Comparison of ENCODE assay signal across 7 mouse cellular contexts in genomic region chr14:59201604-59202215, GRCm38 (mm10). TPM values are rescaled to one million over a fixed set of nuclear protein-coding genes. Genes with fewer than 3 reads are reported as not detected.
DNase-seq lines count a peak whose midpoint lies in the region; ATAC-seq and TF ChIP-seq lines count a peak whose summit lies in the region.

No protein-coding gene starts in this region.

- H3K4me2 ChIP-seq in limb, embryonic 15.5 days = peak overlapping the region; percentile 87
- peak overlapping the region; percentile 77 for H3K4me2 ChIP-seq in stomach, postnatal 0 days (replicated peaks; ENCODE audit: low read depth)

- no peak for TF ChIP-seq POLR2A in thymus, adult 2 months (IDR thresholded peaks at IDR 0.05; ENCODE audit: control insufficient read depth, extremely low read depth, insufficient read depth, low read length, poor library complexity)

- intact Hi-C loops in gastrocnemius, postnatal 14 days (cut with DNase I; ENCODE audit: low total_unique reads) = no loop called here

- DNase-seq in thymus, adult 2 months = no peak
- no peak for DNase-seq in thymus, postnatal 0 days (ENCODE audit: low spot score)
- DNase-seq in stomach, postnatal 0 days (ENCODE audit: low spot score) = no peak
- DNase-seq in cerebellum, adult 9-11 months = no peak
- no peak for DNase-seq in gastrocnemius, postnatal 14 days

- no peaks in the 10 kb centered on the region for H3K36me3 ChIP-seq in thymus, adult 2 months (ENCODE audit: control insufficient read depth, insufficient read depth, low read length)
- H3K36me3 ChIP-seq in erythroblast, embryonic 14.5 days (ENCODE audit: control insufficient read depth) = no peaks in the 10 kb centered on the region; the same call in 1 of the 2 replicates
- H3K36me3 ChIP-seq in limb, embryonic 15.5 days = no peaks in the 10 kb centered on the region
- no peaks in the 10 kb centered on the region for H3K36me3 ChIP-seq in stomach, postnatal 0 days (ENCODE audit: control insufficient read depth, insufficient read depth, low read length)

- H3K9ac ChIP-seq in limb, embryonic 15.5 days = peak overlapping the region; percentile 96
- peak overlapping the region; percentile 93 for H3K9ac ChIP-seq in stomach, postnatal 0 days (ENCODE audit: low read length)

- H3K27me3 ChIP-seq in thymus, adult 2 months (ENCODE audit: control insufficient read depth, insufficient read depth, low read length) = no peaks in the 10 kb centered on the region
- no peaks in the 10 kb centered on the region for H3K27me3 ChIP-seq in erythroblast, embryonic 14.5 days (ENCODE audit: control insufficient read depth)
- H3K27me3 ChIP-seq in limb, embryonic 15.5 days = no peaks in the 10 kb centered on the region
- no peaks in the 10 kb centered on the region for H3K27me3 ChIP-seq in stomach, postnatal 0 days (ENCODE audit: control insufficient read depth, insufficient read depth, low read length)

- no peak for TF ChIP-seq CTCF in thymus, adult 2 months (IDR thresholded peaks at IDR 0.05; ENCODE audit: borderline replicate concordance, control insufficient read depth, extremely low read depth, insufficient read depth, low read length, poor library complexity)
- no peak for TF ChIP-seq CTCF in stomach, postnatal 0 days (IDR thresholded peaks at IDR 0.05; ENCODE audit: low read depth)

- H3K4me3 ChIP-seq in thymus, adult 2 months (ENCODE audit: control insufficient read depth, insufficient read depth, low read length) = peak overlapping the region; percentile 81
- peak overlapping the region; percentile 78 for H3K4me3 ChIP-seq in erythroblast, embryonic 14.5 days (replicated peaks)
- peak overlapping the region; percentile 94 for H3K4me3 ChIP-seq in limb, embryonic 15.5 days
- H3K4me3 ChIP-seq in stomach, postnatal 0 days (ENCODE audit: low read depth, low read length) = peak overlapping the region; percentile 91

- ATAC-seq in limb, embryonic 15.5 days (ENCODE audit: insufficient number of reproducible peaks, low FRiP score, low TSS enrichment, low read depth) = no peak
- no peak for ATAC-seq in stomach, postnatal 0 days (ENCODE audit: low FRiP score, low TSS enrichment)

- peak overlapping the region; percentile 86 for H3K27ac ChIP-seq in thymus, adult 2 months (ENCODE audit: control insufficient read depth, insufficient read depth, low read length)
- H3K27ac ChIP-seq in limb, embryonic 15.5 days = peak overlapping the region; percentile 95
- peak overlapping the region; percentile 96 for H3K27ac ChIP-seq in stomach, postnatal 0 days (replicated peaks)

- WGBS in thymus, adult 2 months = 3% methylated on average over 21 of the region's 21 CpGs
- WGBS in limb, embryonic 15.5 days = under 1% methylated on average over 21 of the region's 21 CpGs
- under 1% methylated on average over 21 of the region's 21 CpGs for WGBS in stomach, postnatal 0 days

- H3K9me3 ChIP-seq in erythroblast, embryonic 14.5 days (ENCODE audit: control insufficient read depth, low read length) = peaks cover under 1% of the 10 kb centered on the region
- no peaks in the 10 kb centered on the region for H3K9me3 ChIP-seq in limb, embryonic 15.5 days
- no peaks in the 10 kb centered on the region for H3K9me3 ChIP-seq in stomach, postnatal 0 days (ENCODE audit: control insufficient read depth, low read length)

- no peak for TF ChIP-seq EP300 in stomach, postnatal 0 days (optimal IDR thresholded peaks at IDR 0.05)

- no peaks in the 10 kb centered on the region for H3K4me1 ChIP-seq in thymus, adult 2 months (replicated peaks; ENCODE audit: control insufficient read depth, insufficient read depth, low read length)
- peaks cover 26% of the 10 kb centered on the region for H3K4me1 ChIP-seq in erythroblast, embryonic 14.5 days (ENCODE audit: control insufficient read depth)
- H3K4me1 ChIP-seq in limb, embryonic 15.5 days = peaks cover 26% of the 10 kb centered on the region
- no peaks in the 10 kb centered on the region for H3K4me1 ChIP-seq in stomach, postnatal 0 days (replicated peaks; ENCODE audit: control insufficient read depth, insufficient read depth)

RNA-seq across cellular contexts. Expression of gene Rcbtb1, which starts 0.7 kb away (rescaled TPM):
- polyA plus RNA-seq in thymus, adult 2 months (2012; rRNA removed) = 16.9 and 17.8 TPM in 2 replicates
- polyA plus RNA-seq in thymus, postnatal 0 days (2015; fragmentation: Nextera tagmentation; extraction: Ambion mirVana) = 18.6 and 25.6 TPM in 2 replicates
- 0.28 and 0.67 TPM in 2 replicates for polyA plus RNA-seq in erythroblast, embryonic 14.5 days (2012)
- 40.4 and 42.6 TPM in 2 replicates for polyA plus RNA-seq in limb, embryonic 15.5 days (2015; fragmentation: Nextera tagmentation; extraction: Ambion mirVana)
- 16.1 and 18.6 TPM in 2 replicates for polyA plus RNA-seq in stomach, postnatal 0 days (2015; fragmentation: Nextera tagmentation; extraction: Ambion mirVana)
- total RNA-seq in gastrocnemius, postnatal 14 days (2021) = 10 to 100 TPM; 10.5 to 11.5 TPM

RNA-seq across cellular contexts. Expression of gene Gm5142, which starts 23.2 kb away (rescaled TPM):
- polyA plus RNA-seq in thymus, adult 2 months (2012; rRNA removed) = not detected in 2 replicates
- polyA plus RNA-seq in thymus, postnatal 0 days (2015; fragmentation: Nextera tagmentation; extraction: Ambion mirVana) = not detected in 2 replicates
- not detected in 2 replicates for polyA plus RNA-seq in erythroblast, embryonic 14.5 days (2012)
- not detected in 2 replicates for polyA plus RNA-seq in limb, embryonic 15.5 days (2015; fragmentation: Nextera tagmentation; extraction: Ambion mirVana)
- not detected in 2 replicates for polyA plus RNA-seq in stomach, postnatal 0 days (2015; fragmentation: Nextera tagmentation; extraction: Ambion mirVana)
- total RNA-seq in gastrocnemius, postnatal 14 days (2021) = not detected

RNA-seq across cellular contexts. Expression of gene Gm6904, which starts 58.3 kb away (rescaled TPM):
- polyA plus RNA-seq in thymus, adult 2 months (2012; rRNA removed) = 0.12 TPM in 1 of 2 replicates, not detected in the other
- polyA plus RNA-seq in thymus, postnatal 0 days (2015; fragmentation: Nextera tagmentation; extraction: Ambion mirVana) = not detected in 2 replicates
- not detected in 2 replicates for polyA plus RNA-seq in erythroblast, embryonic 14.5 days (2012)
- polyA plus RNA-seq in limb, embryonic 15.5 days (2015; fragmentation: Nextera tagmentation; extraction: Ambion mirVana) = not detected in 2 replicates
- polyA plus RNA-seq in stomach, postnatal 0 days (2015; fragmentation: Nextera tagmentation; extraction: Ambion mirVana) = not detected in 2 replicates
- not detected for total RNA-seq in gastrocnemius, postnatal 14 days (2021)

RNA-seq across cellular contexts. Expression of gene 1700129C05Rik, which starts 59.0 kb away (rescaled TPM):
- polyA plus RNA-seq in thymus, adult 2 months (2012; rRNA removed) = not detected in 2 replicates
- not detected in 2 replicates for polyA plus RNA-seq in thymus, postnatal 0 days (2015; fragmentation: Nextera tagmentation; extraction: Ambion mirVana)
- not detected in 2 replicates for polyA plus RNA-seq in erythroblast, embryonic 14.5 days (2012)
- polyA plus RNA-seq in limb, embryonic 15.5 days (2015; fragmentation: Nextera tagmentation; extraction: Ambion mirVana) = not detected in 2 replicates
- not detected in 2 replicates for polyA plus RNA-seq in stomach, postnatal 0 days (2015; fragmentation: Nextera tagmentation; extraction: Ambion mirVana)
- total RNA-seq in gastrocnemius, postnatal 14 days (2021) = not detected

Comparison
In these comparisons a context has a peak if more than half of its experiments do, and no peak if none do; other contexts are left out.
1. RNA of gene Rcbtb1, which starts 0.7 kb away (polyA plus RNA-seq): 40.4 to 42.6 TPM in limb, embryonic 15.5 days, 18.6 to 25.6 TPM in thymus, postnatal 0 days, 16.9 to 17.8 TPM in thymus, adult 2 months and 16.1 to 18.6 TPM in stomach, postnatal 0 days; 0.28 to 0.67 TPM in erythroblast, embryonic 14.5 days; every median in the first group is over 10 times any median in the second.
2. Peak in every context shown above with its lines, with median percentiles within 50 percentile points of each other: H3K27ac ChIP-seq and H3K4me3 ChIP-seq.